8 mouse cellular contexts compared by ENCODE assay signal in genomic region chr5:125408842-125409241, GRCm38 (mm10). TPM values are rescaled to one million over a fixed set of nuclear protein-coding genes. Genes with fewer than 3 reads are reported as not detected.
DNase-seq lines count a peak whose midpoint lies in the region; ATAC-seq and TF ChIP-seq lines count a peak whose summit lies in the region.

No protein-coding gene starts in this region.

- H3K27me3 ChIP-seq in E14TG2a.4 (ENCODE audit: insufficient read depth, low read length): no peaks in the 10 kb centered on the region
- no peaks in the 10 kb centered on the region for H3K27me3 ChIP-seq in forebrain, embryonic 12.5 days
- H3K27me3 ChIP-seq in liver, embryonic 16.5 days (ENCODE audit: control insufficient read depth, insufficient read depth, low read depth, low read length): no peaks in the 10 kb centered on the region
- no peaks in the 10 kb centered on the region for H3K27me3 ChIP-seq in neural tube, embryonic 13.5 days

- H3K4me2 ChIP-seq in forebrain, embryonic 12.5 days: peak overlapping the region; percentile 38
- H3K4me2 ChIP-seq in liver, embryonic 16.5 days (ENCODE audit: low read depth, low read length): peak overlapping the region; percentile 75
- peak overlapping the region; percentile 35 for H3K4me2 ChIP-seq in neural tube, embryonic 13.5 days

- H3K4me1 ChIP-seq in E14TG2a.4 (replicated peaks; ENCODE audit: low read depth, low read length): peaks cover 58% of the 10 kb centered on the region
- H3K4me1 ChIP-seq in forebrain, embryonic 12.5 days: peaks cover 14% of the 10 kb centered on the region
- peaks cover 46% of the 10 kb centered on the region for H3K4me1 ChIP-seq in liver, embryonic 16.5 days (ENCODE audit: control insufficient read depth, low read depth, low read length)
- H3K4me1 ChIP-seq in neural tube, embryonic 13.5 days (replicated peaks): peaks cover 18% of the 10 kb centered on the region

- TF ChIP-seq POLR2A in brain, embryonic 14.5 days (IDR thresholded peaks at IDR 0.05; ENCODE audit: borderline replicate concordance, extremely low read depth, insufficient read depth, insufficient read length, poor library complexity, severe bottlenecking): no peak

- no peaks in the 10 kb centered on the region for H3K9me3 ChIP-seq in E14TG2a.4 (ENCODE audit: low read length)
- no peaks in the 10 kb centered on the region for H3K9me3 ChIP-seq in forebrain, embryonic 12.5 days
- no peaks in the 10 kb centered on the region for H3K9me3 ChIP-seq in liver, embryonic 16.5 days (replicated peaks; ENCODE audit: control insufficient read depth, low read length)
- H3K9me3 ChIP-seq in neural tube, embryonic 13.5 days: no peaks in the 10 kb centered on the region

- intact Hi-C loops in heart, postnatal 14 days (cut with DNase I): no loop called here

- DNase-seq in brain, embryonic 14.5 days (ENCODE audit: low read depth): peak; percentile 89
- peak; percentile 81 to 82 for DNase-seq in heart, postnatal 14 days
- DNase-seq in kidney, postnatal 4 days: peak; percentile 88 to 91
- DNase-seq in testis, postnatal 14 days (ENCODE audit: low spot score): peak; percentile 75

- peak; percentile 28 for ATAC-seq in forebrain, embryonic 12.5 days (ENCODE audit: low FRiP score)
- ATAC-seq in liver, embryonic 16.5 days (ENCODE audit: low read depth): peak; percentile 68
- no peak for ATAC-seq in neural tube, embryonic 13.5 days (ENCODE audit: low read depth)

- H3K4me3 ChIP-seq in E14TG2a.4 (replicated peaks; ENCODE audit: low read length): peak overlapping the region; percentile 77
- H3K4me3 ChIP-seq in forebrain, embryonic 12.5 days (replicated peaks): peak overlapping the region; percentile 26
- H3K4me3 ChIP-seq in liver, embryonic 16.5 days (ENCODE audit: low read depth, low read length): peak overlapping the region; percentile 58
- peak overlapping the region; percentile 23 for H3K4me3 ChIP-seq in neural tube, embryonic 13.5 days

- no peak for TF ChIP-seq CTCF in E14TG2a.4 (conservative IDR thresholded peaks at IDR 0.05; ENCODE audit: low read length)
- no peak for TF ChIP-seq CTCF in brain, embryonic 14.5 days (IDR thresholded peaks at IDR 0.05; ENCODE audit: borderline replicate concordance, extremely low read depth, insufficient read depth, insufficient read length)

- H3K36me3 ChIP-seq in E14TG2a.4 (ENCODE audit: insufficient read depth, low read length): peaks cover 13% of the 10 kb centered on the region
- H3K36me3 ChIP-seq in forebrain, embryonic 12.5 days (replicated peaks): peaks cover 7% of the 10 kb centered on the region
- H3K36me3 ChIP-seq in liver, embryonic 16.5 days (ENCODE audit: control insufficient read depth, insufficient read depth): no peaks in the 10 kb centered on the region
- peaks cover 11% of the 10 kb centered on the region for H3K36me3 ChIP-seq in neural tube, embryonic 13.5 days

- H3K9ac ChIP-seq in forebrain, embryonic 12.5 days: no peak overlapping the region
- H3K9ac ChIP-seq in liver, embryonic 16.5 days (ENCODE audit: low read depth, low read length): peak overlapping the region; percentile 38; the same call in 1 of the 2 replicates
- H3K9ac ChIP-seq in neural tube, embryonic 13.5 days: no peak overlapping the region

- under 1% methylated on average over 13 of the region's 13 CpGs for WGBS in forebrain, embryonic 12.5 days
- 2% methylated on average over 13 of the region's 13 CpGs for WGBS in liver, embryonic 16.5 days (ENCODE audit: insufficient replicate concordance)
- WGBS in neural tube, embryonic 13.5 days: under 1% methylated on average over 13 of the region's 13 CpGs

- 0 out of 2 replicates have a peak overlapping the region, but pooled peaks have one; percentile 38 for H3K27ac ChIP-seq in forebrain, embryonic 12.5 days
- peak overlapping the region; percentile 62 for H3K27ac ChIP-seq in liver, embryonic 16.5 days (ENCODE audit: low read length)
- H3K27ac ChIP-seq in neural tube, embryonic 13.5 days (replicated peaks): no peak overlapping the region

RNA-seq across cellular contexts. Expression of gene Ubc, which starts 18.8 kb away (rescaled TPM):
- polyA plus RNA-seq in brain, embryonic 14.5 days (2012; rRNA removed): 784 and 896 TPM in 2 replicates
- polyA plus RNA-seq in forebrain, embryonic 12.5 days (2016; fragmentation: Nextera tagmentation; extraction: Ambion mirVana): 1,113 and 1,114 TPM in 2 replicates
- 1,000 to 10,000 TPM in 1 of 2 experiments, 100 to 1,000 TPM in 1; 947 to 1,009 TPM for total RNA-seq in heart, postnatal 14 days (2021)
- 573 and 608 TPM in 2 replicates for polyA plus RNA-seq in liver, embryonic 16.5 days (2015; fragmentation: Nextera tagmentation; extraction: Ambion mirVana)
- polyA plus RNA-seq in neural tube, embryonic 13.5 days (2015; fragmentation: Nextera tagmentation; extraction: Ambion mirVana): 1,127 and 1,268 TPM in 2 replicates

RNA-seq across cellular contexts. Expression of gene Gm10382, which starts 19.7 kb away (rescaled TPM):
- polyA plus RNA-seq in brain, embryonic 14.5 days (2012; rRNA removed): 0.34 and 0.58 TPM in 2 replicates
- polyA plus RNA-seq in forebrain, embryonic 12.5 days (2016; fragmentation: Nextera tagmentation; extraction: Ambion mirVana): 0.91 and 0.97 TPM in 2 replicates
- under 1 TPM in 1 of 2 experiments, not detected in 1; 0.24 TPM for total RNA-seq in heart, postnatal 14 days (2021)
- 0.18 and 0.27 TPM in 2 replicates for polyA plus RNA-seq in liver, embryonic 16.5 days (2015; fragmentation: Nextera tagmentation; extraction: Ambion mirVana)
- polyA plus RNA-seq in neural tube, embryonic 13.5 days (2015; fragmentation: Nextera tagmentation; extraction: Ambion mirVana): 0.52 and 0.73 TPM in 2 replicates

RNA-seq across cellular contexts. Expression of gene Dhx37, which starts 25.1 kb away (rescaled TPM):
- 27.6 and 31.5 TPM in 2 replicates for polyA plus RNA-seq in brain, embryonic 14.5 days (2012; rRNA removed)
- polyA plus RNA-seq in forebrain, embryonic 12.5 days (2016; fragmentation: Nextera tagmentation; extraction: Ambion mirVana): 16.5 and 17.1 TPM in 2 replicates
- 10 to 100 TPM; 10.8 to 11.5 TPM for total RNA-seq in heart, postnatal 14 days (2021)
- polyA plus RNA-seq in liver, embryonic 16.5 days (2015; fragmentation: Nextera tagmentation; extraction: Ambion mirVana): 4.0 and 4.2 TPM in 2 replicates
- polyA plus RNA-seq in neural tube, embryonic 13.5 days (2015; fragmentation: Nextera tagmentation; extraction: Ambion mirVana): 9.0 and 10.6 TPM in 2 replicates

RNA-seq across cellular contexts. Expression of gene Bri3bp, which starts 32.5 kb away (rescaled TPM):
- polyA plus RNA-seq in brain, embryonic 14.5 days (2012; rRNA removed): 13.0 and 23.5 TPM in 2 replicates
- 37.4 and 43.0 TPM in 2 replicates for polyA plus RNA-seq in forebrain, embryonic 12.5 days (2016; fragmentation: Nextera tagmentation; extraction: Ambion mirVana)
- total RNA-seq in heart, postnatal 14 days (2021): 10 to 100 TPM; 48.0 to 62.4 TPM
- 18.4 and 20.3 TPM in 2 replicates for polyA plus RNA-seq in liver, embryonic 16.5 days (2015; fragmentation: Nextera tagmentation; extraction: Ambion mirVana)
- 33.3 and 33.8 TPM in 2 replicates for polyA plus RNA-seq in neural tube, embryonic 13.5 days (2015; fragmentation: Nextera tagmentation; extraction: Ambion mirVana)

Comparison
In these comparisons a context has a peak if more than half of its experiments do, and no peak if none do; other contexts are left out.
1. H3K4me3 ChIP-seq: peak in every context shown above with its lines; median percentile 77 in E14TG2a.4; 58 in liver, embryonic 16.5 days; 26 in forebrain, embryonic 12.5 days; 23 in neural tube, embryonic 13.5 days.